Mouse (Mus musculus): ENCODE data around the gene Dnm2.

GRCm38 (mm10) chr9:21449710-21450109 is 25.0 kb downstream of the Dnm2 start:
- no peak for TF ChIP-seq CTCF (conservative IDR thresholded peaks at IDR 0.05; ENCODE audit: low read length)
- no peak for TF ChIP-seq NANOG (IDR thresholded peaks at IDR 0.05; ENCODE audit: borderline replicate concordance, low read length)

Data from E14TG2a.4 (cell line).